Mouse (Mus musculus): ENCODE results near the gene Gm8050. TPM values are rescaled to one million over a fixed set of nuclear protein-coding genes. Genes with fewer than 3 reads are reported as not detected.
"Not testable (repeated sequence)": the region's sequence is repeated elsewhere in the genome, so short reads cannot be mapped to it uniquely, and the experiment has no call there.

Gm8050 gene
- total RNA-seq (2021): not detected
- long read RNA-seq, experiment 1: 0 reads
- long read RNA-seq, experiment 2: 0 reads

DNA sequence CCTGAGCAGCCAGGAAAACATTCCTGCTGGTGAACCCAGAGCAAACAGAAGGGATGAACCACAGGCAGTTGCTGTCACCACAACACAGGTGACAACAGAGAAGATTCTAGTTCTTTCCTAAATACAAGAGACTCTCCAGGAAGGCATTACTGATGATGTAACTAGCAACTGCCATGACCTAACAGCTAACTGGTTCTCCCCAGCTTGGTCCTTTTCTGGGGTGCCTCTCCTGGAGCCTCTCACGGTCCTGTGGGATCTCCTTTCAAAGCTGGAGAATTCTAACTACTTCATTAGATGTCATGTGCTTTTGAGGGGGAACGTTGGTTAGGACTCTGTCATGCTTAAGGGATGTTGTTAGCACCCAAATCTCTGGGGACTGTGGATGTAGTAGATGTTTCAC, at the start of gene Gm8050:
Gene Gm8050, minus strand, starts transcription at position 101 of the 400 bp plus-strand sequence.
- DNase-seq (ENCODE audit: low spot score in 2 of 2): not testable (repeated sequence)

DNA sequence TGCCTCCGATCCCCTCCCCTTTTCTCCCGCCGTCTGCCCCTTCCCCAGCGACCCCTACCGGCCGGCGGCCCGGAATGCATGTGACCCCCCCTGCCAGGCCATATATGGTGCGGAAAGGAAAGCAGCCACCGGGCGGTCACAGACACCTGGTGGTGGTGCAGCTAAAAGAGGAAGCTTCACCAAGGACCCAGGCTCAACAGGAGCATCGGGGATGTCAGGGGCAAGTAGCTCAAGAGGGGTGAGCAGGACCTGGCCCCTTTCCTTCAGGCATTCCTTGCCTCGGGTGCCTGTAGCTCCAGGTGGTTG, 37.1 kb upstream of the Gm8050 start:
- not testable (repeated sequence) for DNase-seq (ENCODE audit: low spot score in 2 of 2)

DNA sequence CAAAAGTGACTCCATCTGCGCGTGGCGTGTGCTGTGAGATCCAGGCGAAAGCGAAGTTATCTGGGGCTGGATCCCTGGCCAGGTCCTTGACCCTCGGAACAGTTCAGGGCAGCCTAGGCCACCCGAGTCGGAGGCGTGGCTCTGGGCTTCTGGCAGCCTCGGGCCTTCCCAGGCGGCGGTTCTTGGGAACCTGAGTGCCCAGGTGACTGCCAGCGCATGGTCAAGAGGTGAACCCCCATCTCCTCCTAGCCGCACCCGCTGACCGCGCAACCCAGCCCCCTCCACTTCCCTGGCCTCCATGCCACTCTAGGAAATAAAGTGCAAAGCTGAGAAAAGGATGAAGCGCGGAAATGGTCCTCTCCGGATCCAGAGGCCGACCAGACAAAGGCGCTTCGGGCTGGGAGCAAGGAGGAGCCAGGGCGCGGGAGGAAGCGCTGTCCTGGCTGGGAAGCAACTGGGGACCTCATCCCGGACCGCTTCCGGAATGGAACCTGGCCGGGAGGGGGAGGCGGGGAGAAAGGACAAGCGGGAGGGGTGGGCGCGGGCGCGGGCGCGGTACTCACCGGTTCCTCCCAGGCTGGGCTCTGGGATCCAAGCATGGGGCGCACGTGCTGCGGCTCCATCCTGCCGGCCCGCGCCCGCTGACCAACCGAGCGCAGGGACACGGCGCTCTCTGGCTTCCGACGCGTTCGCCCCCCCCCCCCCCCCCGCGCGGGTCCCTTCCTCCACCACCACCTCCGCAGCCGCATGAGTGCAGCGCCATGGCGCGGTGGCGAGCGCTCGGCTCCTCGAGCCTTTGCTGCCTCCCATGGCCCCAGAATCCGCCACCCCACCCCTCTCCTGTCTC, 36.6 kb upstream of the Gm8050 start:
- not testable (repeated sequence) for DNase-seq (ENCODE audit: low spot score in 2 of 2)

DNA sequence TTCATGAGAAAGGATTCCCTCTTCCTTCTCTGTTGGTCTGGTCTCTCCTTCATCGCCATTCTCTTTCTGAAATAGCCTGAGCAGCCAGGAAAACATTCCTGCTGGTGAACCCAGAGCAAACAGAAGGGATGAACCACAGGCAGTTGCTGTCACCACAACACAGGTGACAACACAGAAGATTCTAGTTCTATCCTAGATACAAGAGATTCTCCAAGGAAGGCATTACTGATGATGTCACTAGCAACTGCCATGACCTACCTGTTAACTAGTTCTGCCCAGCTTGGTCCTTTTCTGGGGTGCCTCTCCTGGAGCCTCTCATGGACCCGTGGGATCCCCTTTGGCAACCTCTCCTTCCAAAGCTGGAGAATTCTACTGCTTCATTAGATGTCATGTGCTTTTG, 22.2 kb upstream of the Gm8050 start, which contains the start of gene Gm3636:
Gene Gm3636, minus strand, starts transcription at position 101 of the 400 bp plus-strand sequence.
- DNase-seq (ENCODE audit: low spot score in 2 of 2): not testable (repeated sequence)

DNA sequence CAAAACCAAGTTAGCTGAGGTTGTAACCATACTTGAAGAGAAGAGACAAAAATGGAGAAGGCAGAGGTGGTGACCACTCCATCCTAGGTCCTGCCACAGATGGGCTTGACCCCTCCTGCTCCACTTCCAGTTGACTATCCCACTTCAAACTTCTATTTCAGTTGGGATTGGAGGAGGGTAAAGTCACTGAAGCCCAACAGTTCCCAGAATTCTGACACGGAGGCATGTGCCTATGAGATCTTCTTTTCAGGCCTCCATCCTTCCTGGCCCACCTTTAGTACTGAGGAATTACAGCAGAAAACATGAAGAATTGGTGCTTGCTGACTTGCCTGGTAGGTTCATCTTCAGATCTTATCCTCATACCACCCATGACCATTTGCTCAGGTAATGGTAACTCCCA, 36.0 kb downstream of the Gm8050 start, which contains the start of gene Gm10251:
Gene Gm10251, minus strand, starts transcription at position 101 of the 400 bp plus-strand sequence.
- not testable (repeated sequence) for DNase-seq (ENCODE audit: low spot score in 2 of 2)

Other genes starting within 250 kb of the Gm8050 start
- gene Gm8356, start 183.0 kb downstream of the Gm8050 start, total RNA-seq (2021): not detected
- gene Gm3629, start 129.6 kb downstream of the Gm8050 start, total RNA-seq (2021): under 1 TPM; 0.25 to 0.31 TPM
- gene Gm3460, start 97.8 kb downstream of the Gm8050 start, total RNA-seq (2021): not detected
- gene Gm10251, start 36.1 kb downstream of the Gm8050 start, total RNA-seq (2021): not detected
- 1 to 10 TPM in 1 of 2 experiments, under 1 TPM in 1; 0.85 to 1.8 TPM for gene Gm3636, start 22.1 kb upstream of the Gm8050 start, total RNA-seq (2021)
- gene Gm8362, start 54.2 kb upstream of the Gm8050 start, total RNA-seq (2021): not detected
- not detected for gene Gm3642, start 120.1 kb upstream of the Gm8050 start, total RNA-seq (2021)
- under 1 TPM in 1 of 2 experiments, not detected in 1; 0.34 TPM for gene Gm3667, start 169.7 kb upstream of the Gm8050 start, total RNA-seq (2021)